Mouse (Mus musculus) c-Kit-negative CD71-positive TER-119-positive erythroid progenitor cells, embryonic 14.5 days (primary cell): ENCODE measurements around the gene Gjb4.

ENCODE experiments used
- DNase-seq: peaks from one replicate; pipeline ENCODE4 v3.0.0-alpha.2; 2013; ENCODE audit warnings: low read depth, low spot score

The Gjb4 gene

DNA sequence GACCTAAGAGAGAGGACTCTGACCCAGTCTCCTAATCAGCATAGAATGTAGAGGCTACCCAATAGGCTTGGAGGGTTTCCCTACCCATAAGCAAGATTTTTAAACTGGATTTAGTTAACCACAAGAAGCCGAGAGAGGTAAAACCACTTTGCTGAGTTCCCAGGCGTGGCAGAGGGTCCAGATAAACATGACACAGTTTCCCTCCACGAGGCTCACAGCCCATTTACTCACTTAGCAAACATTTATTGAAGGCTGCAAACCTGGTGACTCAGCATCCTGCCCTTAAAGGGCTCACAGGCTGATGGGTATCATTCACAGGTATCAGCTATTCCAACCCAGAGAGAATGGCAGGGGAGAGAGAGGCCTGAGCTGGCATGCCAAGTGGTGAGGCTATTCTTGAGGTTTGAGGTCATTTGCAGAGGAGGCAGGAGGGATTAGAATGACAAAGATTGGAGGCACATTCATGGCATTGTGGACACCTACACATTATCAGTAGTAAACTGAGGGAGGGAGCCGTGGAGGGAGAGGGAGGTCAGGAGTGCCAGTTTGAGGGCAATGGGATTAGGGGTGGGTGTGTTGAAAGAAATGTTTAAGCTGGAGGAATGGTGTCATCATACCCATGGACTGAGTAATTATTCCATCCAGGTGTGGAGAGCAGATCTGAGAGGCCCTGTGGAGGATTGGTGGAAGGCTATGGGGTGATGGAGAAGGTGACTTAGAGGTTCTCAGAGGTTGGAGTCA lies 4.2 kb downstream of the Gjb4 start:
- no peak for DNase-seq

DNA sequence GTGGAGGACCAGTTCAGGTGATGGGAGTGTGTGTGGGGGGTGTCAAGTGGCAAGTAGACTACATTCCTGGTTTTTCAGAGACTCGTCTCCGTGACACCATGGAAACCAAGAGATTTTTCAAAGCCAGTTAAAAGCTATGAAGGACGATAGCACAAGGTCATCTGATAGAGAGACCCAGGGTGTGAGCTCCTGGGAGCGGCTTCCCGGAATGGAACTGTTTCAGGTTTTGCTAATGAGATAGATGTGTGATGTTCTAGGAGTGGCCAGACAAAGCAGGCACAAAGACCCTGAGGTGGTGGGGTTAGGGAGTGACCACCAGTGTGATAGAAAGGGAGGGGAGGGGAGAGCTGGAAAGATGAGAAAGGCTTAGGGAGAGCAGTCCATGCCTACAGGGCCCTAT lies 8.9 kb downstream of the Gjb4 start:
- no peak for DNase-seq

DNA sequence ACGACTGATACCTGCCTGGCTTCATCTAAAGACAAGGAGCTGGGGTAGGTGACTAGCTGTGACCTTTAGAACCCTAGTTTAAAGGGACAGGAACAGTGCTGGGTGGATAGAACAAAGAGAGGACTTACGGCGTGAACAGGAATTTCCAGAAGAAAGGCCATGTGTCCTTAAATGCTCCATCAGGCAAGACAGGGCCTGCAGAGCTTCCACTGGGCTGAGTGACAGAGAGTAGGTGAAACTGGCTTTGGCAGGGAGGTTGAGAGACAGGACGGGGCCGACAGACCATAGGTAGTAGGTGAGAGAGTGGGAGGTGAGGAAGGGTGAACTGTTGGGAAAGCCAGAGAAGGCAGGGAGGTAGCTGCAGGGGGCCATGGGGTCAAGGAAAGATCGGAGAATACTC lies 12.5 kb downstream of the Gjb4 start:
- no peak for DNase-seq

DNA sequence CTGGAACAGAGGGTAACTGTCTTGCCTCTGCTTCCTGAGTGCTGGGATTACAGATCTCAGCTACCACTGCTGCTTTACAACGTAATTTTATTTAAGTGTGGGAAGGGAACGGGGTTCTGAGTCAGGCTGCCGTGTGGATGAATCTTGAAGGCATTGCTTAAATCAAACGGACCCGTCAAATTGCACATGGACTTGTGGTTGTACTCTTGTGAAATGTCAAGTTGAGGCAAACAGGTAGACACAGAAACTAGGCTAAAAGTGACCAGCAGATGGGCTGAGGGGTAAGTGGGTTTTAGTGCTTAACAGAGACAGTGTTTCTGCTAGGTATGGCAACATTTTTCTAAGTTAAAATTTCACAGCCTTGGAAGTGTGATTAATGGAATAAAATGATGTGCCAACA lies 16.2 kb downstream of the Gjb4 start:
- DNase-seq, result no peak

DNA sequence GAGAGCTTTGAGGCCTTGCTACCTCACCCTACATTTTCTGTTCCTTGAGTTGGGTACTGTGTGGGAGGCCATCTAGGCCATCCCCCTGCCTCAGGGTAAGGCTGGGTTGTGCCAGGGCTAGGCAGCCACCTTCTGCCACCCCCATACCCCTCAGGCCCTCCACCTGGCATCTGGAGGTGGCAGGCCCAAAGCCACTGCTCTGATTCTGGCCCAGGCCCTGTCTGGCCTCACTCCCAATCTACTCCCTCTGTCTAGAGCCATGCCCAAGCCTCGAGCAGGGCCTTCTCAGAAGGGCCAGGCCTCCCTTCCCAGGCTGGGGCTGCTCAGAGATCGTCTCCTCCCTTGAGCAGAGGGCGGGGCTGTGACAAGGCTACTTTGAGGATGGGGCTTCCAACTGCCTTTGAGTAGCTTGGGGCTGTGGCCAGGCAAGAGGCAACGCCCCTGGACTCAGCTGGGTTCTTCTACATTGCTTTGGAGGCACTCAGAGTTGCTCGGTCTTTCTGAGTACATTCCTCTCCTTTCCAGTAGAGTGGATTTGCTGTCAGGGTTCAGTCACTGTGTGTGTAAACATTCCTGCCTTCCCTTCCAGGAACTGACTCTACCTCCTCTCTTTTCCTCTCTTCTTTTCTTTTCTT lies 18.9 kb downstream of the Gjb4 start:
- DNase-seq, result no peak

DNA sequence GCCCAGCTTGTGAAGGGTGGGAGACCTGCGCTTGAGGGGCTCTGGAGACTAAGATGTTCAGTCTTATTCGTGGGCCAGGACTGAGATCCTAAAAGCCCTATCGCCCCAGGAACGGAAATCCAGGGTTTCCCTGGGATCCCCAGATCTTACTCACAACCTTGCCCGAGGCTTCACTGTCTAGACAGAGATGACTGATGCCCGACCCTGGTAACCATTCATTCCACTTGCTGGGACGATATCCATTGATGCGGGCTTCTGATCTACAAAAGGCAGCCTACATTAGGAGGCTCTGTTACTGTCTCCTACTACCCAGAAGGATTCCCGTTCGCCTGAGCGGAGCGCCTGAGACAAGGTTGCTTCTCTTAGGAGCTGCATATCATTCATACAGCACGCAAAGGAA lies 22.7 kb downstream of the Gjb4 start:
- DNase-seq, result no peak

DNA sequence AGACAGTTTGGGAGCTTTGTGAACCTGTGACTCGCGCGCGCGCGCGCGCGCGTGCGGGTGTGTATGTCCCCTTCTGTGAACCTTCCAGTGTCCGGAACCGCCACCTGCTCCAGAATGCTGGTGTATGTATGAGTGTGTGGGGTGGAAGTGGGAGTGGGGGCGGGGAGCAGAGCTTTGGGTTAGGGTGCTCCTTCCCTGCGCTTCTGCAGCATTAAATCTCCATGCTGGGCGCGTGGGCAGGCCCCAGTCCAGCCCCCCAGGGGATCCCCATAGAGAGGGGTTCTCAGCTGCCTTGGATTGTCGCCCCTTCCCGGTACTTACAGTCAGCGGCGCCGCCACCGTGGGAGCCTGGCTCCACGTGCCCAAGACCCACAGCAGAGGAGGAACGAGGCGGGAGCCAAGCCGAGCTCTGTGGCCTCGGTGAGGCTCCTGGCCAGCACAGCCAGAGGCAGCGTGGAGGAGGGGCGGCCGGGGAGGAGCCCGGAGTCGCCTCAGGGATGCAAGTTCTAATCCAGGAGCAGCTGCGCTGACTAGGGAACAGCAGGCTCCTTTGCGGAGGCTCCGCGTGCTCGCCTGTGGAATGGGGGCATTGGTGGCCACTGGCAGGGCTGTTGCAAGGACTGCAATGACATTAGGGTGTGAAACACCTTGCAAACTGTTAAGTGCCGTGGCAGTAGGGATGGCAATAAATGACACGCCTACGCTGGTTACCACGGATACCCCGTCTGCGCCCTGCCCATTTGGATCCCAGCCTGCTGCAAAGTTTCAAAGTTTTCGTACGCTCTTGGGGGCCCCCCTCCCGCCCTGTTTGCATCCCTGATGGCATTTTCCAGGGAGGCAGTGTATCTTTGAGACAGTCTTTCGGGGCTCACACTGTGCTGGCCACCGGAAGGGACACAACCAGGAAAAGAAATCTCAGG lies 23.4 kb downstream of the Gjb4 start, which contains the start of gene Gjb3:
Gjb3 (minus strand) TSS at position 664 of the 920 bp plus-strand sequence.
- no peak for DNase-seq

DNA sequence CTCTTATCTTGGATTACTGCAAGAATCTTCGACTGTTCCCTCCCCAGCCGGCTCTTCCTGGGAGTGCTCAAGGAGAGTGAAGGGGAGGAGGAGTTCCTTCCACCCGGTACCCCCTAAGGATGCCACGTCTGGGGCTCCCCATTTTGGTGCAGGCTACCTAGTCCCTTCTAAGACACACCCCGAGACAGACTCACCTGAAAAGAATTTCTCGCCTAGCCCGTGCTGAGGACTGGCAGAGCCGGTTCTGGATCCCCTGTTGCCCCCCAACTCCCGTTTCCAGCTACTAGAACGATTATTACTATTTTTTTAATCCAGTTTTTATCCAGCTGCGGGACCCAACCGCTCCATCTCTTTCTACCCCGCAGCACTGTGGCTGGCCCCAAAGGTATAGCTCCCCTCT lies 24.1 kb downstream of the Gjb4 start:
- no peak for DNase-seq

DNA sequence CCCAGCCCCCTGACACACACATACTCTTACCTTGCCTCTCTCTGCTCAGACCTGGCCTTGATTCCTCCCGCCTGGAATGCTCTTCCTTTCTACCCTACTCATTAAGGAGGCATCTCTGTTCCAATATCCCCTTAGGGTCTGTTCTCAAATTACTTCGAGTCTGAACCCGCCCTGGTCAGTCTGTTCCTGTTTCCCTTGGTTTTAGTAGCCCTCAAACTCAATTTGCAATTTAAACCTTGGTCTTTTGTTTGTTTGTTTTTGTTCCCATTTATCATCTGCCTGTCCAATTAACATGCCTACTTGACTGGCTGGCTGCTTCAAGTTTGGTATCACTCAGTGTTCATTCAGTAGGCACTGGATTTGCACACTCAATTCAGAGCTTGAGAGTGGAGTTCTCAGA lies 24.8 kb downstream of the Gjb4 start:
- no peak for DNase-seq

DNA sequence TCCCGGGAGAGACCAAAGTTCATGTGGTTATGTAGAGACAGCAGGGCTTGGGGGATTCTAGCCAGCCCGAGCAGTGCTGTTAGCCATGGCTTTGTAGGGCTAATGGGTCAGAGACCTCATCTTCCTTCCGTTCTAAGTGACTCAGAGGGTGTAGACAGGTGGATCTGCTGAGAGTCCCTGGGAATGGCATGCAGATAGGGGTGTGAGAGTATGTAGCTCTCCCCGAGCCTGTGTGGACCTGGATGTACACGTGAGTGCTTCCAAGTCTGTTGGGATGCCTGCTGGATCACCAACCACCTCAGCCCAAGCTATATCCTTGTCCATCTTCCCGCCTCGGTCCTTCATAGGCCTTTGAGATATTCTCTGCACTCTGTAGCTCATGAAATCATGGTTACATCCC lies 25.5 kb downstream of the Gjb4 start:
- DNase-seq, result no peak

DNA sequence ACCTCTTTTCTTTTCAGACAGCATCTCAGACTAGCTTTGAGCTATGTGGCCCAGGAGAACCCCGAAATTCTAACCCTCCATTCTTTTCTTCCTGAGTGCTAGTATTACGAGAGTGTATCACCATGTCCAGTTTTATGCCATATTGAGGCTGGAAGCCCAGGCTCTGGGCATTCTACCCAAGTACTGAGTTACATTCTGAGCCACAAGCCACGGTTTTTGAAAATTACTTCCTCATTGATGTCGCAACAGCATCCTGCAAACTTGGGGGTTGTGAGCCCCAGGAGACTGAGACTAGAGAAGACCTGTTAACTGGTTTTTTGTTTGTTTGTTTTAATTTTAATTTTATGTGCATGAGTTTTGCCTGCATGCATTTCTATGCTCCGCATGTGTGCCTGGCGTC lies 26.1 kb downstream of the Gjb4 start:
- DNase-seq, result no peak

DNA sequence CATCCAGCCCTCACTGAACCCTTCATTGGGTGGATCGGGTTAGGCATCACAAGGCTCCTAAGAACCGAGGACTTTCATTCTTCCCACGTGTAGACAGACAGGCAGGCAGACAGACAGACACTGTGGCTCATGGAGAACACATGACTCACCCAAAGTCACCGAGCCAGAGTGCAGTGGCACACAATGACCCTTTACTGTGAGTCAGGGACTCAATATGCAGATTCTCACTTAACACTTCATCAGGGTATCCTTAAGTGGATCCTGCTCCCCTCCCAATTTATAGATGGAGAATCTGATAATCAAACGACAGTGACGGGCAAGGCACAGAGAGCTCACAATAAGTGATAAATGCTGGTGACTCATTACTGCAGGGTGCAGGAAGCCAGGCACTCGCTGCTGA lies 26.6 kb downstream of the Gjb4 start:
- DNase-seq, result no peak

DNA sequence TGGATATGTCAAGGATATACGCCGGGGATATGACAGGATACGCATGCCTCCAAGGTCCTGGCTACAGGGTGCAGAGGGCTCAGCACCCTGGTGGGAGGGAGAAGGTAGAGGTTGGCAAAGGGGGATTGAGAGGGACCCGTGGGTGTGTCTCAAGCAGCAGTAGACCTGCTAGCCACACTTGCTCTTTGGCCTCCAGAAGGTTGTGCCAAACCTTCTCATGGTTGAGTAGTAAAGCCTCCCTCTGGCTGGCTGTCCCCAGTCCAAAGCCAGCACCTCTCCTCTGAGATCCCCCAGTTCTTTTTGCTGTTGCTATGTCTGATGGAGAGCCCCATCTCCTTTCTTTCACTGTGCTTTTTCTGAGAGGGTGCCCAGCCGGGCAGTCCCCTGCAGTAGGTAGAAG lies 28.6 kb downstream of the Gjb4 start:
- no peak for DNase-seq

DNA sequence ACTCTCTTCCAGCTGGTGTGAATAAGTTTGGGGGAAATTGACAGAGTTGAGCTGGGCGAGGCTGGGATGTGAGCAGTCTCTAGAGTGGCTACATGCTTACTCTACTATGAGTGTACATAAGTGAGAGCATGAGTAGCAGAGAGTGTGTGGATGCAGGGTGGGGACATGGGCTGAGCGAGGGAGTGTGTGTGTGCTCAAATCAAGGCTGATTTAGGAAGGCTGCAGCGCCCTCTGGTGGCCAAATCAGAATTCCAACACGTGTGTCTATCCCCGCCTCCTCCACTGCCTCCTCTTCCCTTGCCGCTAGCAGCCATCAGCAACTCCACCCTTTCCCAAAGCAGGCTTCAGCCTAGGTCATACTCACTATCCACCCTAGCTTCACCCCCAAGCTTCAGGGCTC lies 29.1 kb downstream of the Gjb4 start:
- DNase-seq, result peak; percentile 41

DNA sequence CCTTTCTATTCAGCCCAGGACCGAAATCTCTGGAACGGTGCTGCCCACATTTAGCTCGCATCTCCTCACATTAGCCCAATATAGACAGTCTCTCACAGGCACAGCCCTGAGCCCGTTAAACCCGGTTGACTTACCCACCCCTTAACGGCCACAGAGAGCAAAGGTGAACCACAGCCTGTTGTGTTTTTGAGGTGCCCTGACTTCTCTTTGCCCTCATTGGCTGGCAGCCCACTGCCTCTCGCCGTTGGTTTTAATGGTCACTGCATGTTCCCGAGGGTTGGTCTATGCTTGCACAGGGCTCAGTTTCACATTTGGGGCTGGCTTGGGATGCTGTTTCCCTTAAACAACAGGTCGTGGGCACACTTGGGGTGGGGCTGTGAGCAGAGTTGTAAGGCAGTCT lies 29.6 kb downstream of the Gjb4 start:
- DNase-seq, result no peak

DNA sequence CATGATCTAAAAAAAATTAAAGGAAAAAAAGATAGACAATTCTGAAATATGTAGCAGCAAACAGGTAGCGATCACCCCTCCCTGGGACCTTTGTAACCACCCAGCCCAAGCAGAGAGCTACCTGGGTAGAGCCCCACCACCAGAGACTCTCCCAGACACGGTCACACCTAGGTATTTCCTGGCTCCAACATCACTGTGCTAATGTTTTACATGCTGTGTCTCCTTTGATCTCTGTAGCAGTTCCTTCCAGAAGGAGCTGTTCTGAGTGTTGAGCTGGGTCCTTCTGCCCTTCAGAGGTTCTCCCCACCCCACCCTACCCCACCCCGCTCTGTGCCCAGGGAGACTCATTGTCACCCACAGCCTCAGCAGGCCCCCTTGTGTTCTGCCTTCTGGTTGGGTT lies 30.2 kb downstream of the Gjb4 start:
- DNase-seq, result no peak

DNA sequence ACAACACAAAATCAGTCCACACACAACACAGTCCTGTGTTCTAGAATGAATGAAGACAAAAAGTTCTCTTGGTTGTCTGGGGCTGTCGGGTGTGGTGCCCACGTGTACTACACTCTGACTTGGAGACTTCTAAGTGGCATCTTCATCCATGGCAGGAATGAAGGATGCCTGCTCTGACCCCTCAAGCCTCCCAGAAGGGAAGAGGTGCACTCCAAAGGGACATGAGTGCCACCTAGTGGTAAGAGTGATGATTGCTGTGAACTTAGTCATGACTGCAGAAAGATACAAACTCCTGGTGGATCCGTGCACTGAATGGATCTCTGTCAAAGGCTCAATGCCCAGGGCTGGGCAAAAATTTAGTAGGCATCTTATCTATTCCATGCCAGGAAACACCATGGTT lies 34.3 kb downstream of the Gjb4 start:
- DNase-seq, result peak; percentile 16

DNA sequence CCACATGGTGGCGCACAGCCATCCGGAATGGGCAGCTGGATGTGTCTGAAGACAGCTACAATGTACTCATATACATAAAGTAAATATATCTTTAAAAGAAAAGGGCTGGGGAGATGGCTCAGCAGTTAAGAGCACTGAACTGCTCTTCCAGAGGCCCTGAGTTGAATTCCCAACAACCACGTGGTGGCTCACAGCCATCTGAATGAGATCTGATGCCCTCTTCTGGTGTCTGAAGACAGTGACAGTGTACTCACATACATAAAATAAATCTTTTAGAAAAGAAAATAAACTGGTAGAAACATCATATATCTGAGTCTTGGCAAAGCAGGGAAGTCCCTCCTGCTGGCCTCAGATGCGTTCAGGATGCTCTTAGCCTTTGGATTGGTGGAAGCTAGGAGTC lies 36.7 kb downstream of the Gjb4 start:
- no peak for DNase-seq

DNA sequence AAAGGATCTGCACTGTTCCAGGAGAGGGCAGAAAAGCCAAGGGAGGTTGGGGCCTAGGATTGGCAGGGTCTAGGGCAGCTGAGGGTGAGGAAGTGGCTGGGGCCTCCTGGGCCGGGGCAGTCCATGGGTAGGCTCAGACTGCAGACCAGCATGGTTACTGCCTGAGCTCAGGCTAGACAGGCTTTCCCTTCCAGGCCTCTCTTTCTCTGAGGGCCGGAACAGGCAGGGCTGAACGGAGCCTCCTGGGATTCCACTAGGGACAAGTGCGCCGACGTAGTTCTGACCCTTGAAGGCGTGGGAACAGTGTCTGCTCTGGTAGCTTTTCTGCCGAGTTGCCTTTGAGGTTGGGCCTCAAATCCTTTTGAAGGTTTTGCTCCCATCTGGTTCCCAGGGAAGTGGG lies 38.1 kb downstream of the Gjb4 start:
- DNase-seq, result no peak

DNA sequence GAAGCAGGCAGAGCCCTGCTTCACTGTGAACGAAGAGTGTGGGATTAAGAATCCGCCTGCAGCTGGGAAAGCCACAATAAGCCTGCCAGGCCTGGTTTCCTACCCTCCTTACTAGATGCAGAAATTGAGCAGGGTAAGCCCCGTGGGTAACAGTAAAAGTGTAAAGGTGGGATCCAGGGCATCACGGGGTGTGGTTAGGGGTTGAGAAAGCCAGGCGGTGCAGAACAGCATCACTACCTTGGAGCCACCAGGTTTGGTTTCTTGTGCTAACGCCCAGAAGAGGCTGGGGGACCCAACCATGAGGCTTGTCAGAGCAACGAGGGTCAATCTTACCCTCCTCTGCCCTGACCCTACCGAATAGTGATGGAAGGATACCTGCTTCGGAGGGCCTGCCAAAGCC lies 39.3 kb downstream of the Gjb4 start:
- no peak for DNase-seq

DNA sequence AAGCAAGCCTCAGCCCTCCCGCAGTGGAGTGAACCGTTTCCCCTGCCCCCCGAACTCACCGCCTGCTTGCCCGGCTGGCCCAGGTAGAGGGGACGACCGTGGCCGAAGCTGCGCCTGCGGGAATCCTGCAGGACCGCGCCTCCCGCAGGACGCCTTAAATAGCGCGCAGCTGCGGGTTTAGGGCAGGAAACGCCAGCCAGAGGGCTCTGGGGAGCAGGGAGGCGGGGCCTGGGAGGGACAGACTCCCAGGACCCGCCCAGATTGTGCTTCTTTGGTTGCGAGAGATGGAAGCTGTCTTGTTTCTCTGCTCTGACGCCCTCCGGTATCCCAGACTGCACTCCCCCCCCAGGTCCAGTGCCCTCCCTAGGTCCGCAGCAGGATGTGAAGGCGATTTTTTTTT lies 40.0 kb downstream of the Gjb4 start, which contains the start of gene Gja4:
Gja4 (minus strand) TSS at position 179 of the 400 bp plus-strand sequence.
- no peak for DNase-seq

DNA sequence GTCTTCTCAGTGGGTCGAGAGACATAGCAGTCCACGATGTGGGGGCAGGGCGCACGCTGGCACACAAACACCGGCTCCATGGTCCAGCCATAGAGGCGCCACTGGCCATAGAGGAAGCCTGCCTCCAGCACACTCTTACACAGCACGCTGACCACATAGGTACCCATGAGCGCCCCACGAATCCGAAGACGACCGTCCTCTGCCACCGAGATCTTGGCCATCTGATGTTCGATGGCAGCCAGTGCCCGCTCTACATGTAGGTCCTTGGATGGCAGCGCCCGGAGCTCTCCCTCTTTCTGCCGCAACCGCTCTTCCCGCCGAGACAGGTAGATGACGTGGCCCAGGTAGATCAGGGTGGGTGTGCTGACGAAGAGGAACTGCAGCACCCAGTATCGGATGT lies 41.5 kb downstream of the Gjb4 start:
- DNase-seq, result no peak
